Mouse (Mus musculus) limb, embryonic 14.5 days (tissue): ENCODE measurements around the gene Fbxl13. TPM values are rescaled to one million over a fixed set of nuclear protein-coding genes. Genes with fewer than 3 reads are reported as not detected.

Source experiments
- ATAC-seq: fragments of 200-750 bp; cut with Nextera tagmentation; 2 replicates; pipeline ENCODE4 v1.8.0; 2017; ENCODE audit warnings: low read depth, moderate number of reproducible peaks, moderate TSS enrichment; ENCODE audit not compliant: low FRiP score
- DNase-seq: peaks from one replicate; pipeline ENCODE4 v3.0.0-alpha.2; 2015; ENCODE audit warnings: low spot score
- H3K27ac ChIP-seq: fragments of 300-500 bp; sonication (generic); replicated peaks from 2 replicates; pipeline ENCODE4 v1.5.1; 2014; ENCODE audit warnings: low read depth, mild to moderate bottlenecking, low read length, moderate library complexity, mixed read lengths
- H3K27me3 ChIP-seq: fragments of 300-500 bp; sonication (generic); 2 replicates; pipeline ENCODE4 v1.6.1; 2014; ENCODE audit warnings: low read length, mixed read lengths; ENCODE audit not compliant: control insufficient read depth, insufficient read depth
- H3K36me3 ChIP-seq: fragments of 300-500 bp; sonication (generic); 2 replicates; pipeline ENCODE4 v1.6.1; 2014; ENCODE audit warnings: mild to moderate bottlenecking, low read length, moderate library complexity, mixed read lengths; ENCODE audit not compliant: control insufficient read depth, insufficient read depth
- H3K4me1 ChIP-seq: fragments of 300-500 bp; sonication (generic); 2 replicates; pipeline ENCODE4 v1.6.1; 2014; ENCODE audit warnings: antibody characterized with exemption, low read length, mixed read lengths; ENCODE audit not compliant: control insufficient read depth, insufficient read depth
- H3K4me2 ChIP-seq: fragments of 300-500 bp; sonication (generic); replicated peaks from 2 replicates; pipeline ENCODE4 v1.6.1; 2014; ENCODE audit warnings: low read depth, mild to moderate bottlenecking, low read length, moderate library complexity; ENCODE audit not compliant: severe bottlenecking
- H3K4me3 ChIP-seq: fragments of 300-500 bp; sonication (generic); replicated peaks from 2 replicates; pipeline ENCODE4 v1.5.1; 2014; ENCODE audit warnings: low read length
- H3K9ac ChIP-seq: fragments of 300-500 bp; sonication (generic); 2 replicates; pipeline ENCODE4 v1.6.1; 2014; ENCODE audit warnings: mild to moderate bottlenecking, low read depth, low read length, moderate library complexity; ENCODE audit not compliant: severe bottlenecking
- H3K9me3 ChIP-seq: fragments of 300-500 bp; sonication (generic); 2 replicates; pipeline ENCODE4 v1.6.1; 2016; ENCODE audit warnings: low read length; ENCODE audit not compliant: control insufficient read depth
- POLR2A ChIP-seq: fragments of 200-500 bp; IDR thresholded peaks from 2 replicates; pipeline ENCODE4 v1.8.0; 2012; ENCODE audit warnings: inconsistent platforms, mild to moderate bottlenecking, moderate library complexity, borderline replicate concordance; ENCODE audit not compliant: insufficient read depth, insufficient read length; ENCODE audit errors: extremely low read depth
- WGBS: fragments of 180-500 bp; shearing (Covaris S2); extraction: QIAGEN DNeasy Blood & Tissue Kit; methylation state at CpG from one replicate; pipeline ENCODE4 v1.1.7; 2014; 5-methylcytosine and 5-hydroxymethylcytosine counted together
- polyA plus RNA-seq, 2 experiments: library from polyadenylated mRNA; depleted of rRNA in 1 of 2; stranded (reverse) in 1 of 2; unstranded in 1 of 2; fragments of >200 nt; fragmentation: Nextera tagmentation in 1 of 2; extraction: Ambion mirVana in 1 of 2; gene quantifications; 2 replicates each; pipeline versions ENCODE4 v1.2.1 to v1.2.3; 2012 to 2014

The Fbxl13 gene
- polyA plus RNA-seq, 2 experiments, result 0.15 to 0.25 TPM

DNA sequence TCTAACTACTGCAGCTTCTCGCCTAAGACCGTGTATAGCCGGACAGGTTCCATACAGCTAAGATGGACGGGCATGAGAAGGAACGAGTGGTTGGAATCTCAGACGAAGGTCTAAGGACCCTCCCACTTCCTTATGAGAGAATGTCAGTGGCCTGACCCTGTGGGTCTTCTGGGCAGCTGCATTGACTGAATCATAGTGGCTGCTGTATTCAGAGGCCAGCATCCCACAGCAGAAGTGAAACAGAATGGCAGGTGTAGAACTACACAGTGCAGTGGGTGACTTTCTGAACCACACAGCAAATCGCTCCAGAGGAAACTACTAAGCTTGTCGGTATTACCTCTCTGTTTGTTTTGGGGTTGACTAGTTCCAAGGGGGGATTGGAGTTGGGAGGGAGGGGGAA, 140.3 kb downstream of the Fbxl13 start:
- H3K4me2 ChIP-seq, result no peak overlapping the region
- ATAC-seq, result no peak

GRCm38 (mm10) chr5:21502936-21503610, 142.4 kb downstream of the Fbxl13 start:
- TF ChIP-seq POLR2A, result no peak
- 49% methylated on average over 13 of the region's 13 CpGs for WGBS
- no peak overlapping the region for H3K4me2 ChIP-seq
- no peaks in the 10 kb centered on the region for H3K36me3 ChIP-seq
- ATAC-seq (no peak), DNase-seq (no peak)
- H3K9ac ChIP-seq, result no peak overlapping the region
- H3K4me3 ChIP-seq, result no peak overlapping the region
- no peaks in the 10 kb centered on the region for H3K9me3 ChIP-seq
- H3K27ac ChIP-seq, result no peak overlapping the region
- no peaks in the 10 kb centered on the region for H3K27me3 ChIP-seq
- H3K4me1 ChIP-seq, result peaks cover 20% of the 10 kb centered on the region

More for the DNA sequence above, 140.3 kb downstream of the Fbxl13 start:
- H3K9me3 ChIP-seq, result no peaks in the 10 kb centered on the region
- no peaks in the 10 kb centered on the region for H3K27me3 ChIP-seq
- no peak overlapping the region for H3K27ac ChIP-seq
- no peak for TF ChIP-seq POLR2A
- H3K4me3 ChIP-seq, result no peak overlapping the region
- H3K36me3 ChIP-seq, result no peaks in the 10 kb centered on the region
- H3K4me1 ChIP-seq, result peaks cover 20% of the 10 kb centered on the region
- no peak overlapping the region for H3K9ac ChIP-seq
- 85% methylated on average over 8 of the region's 8 CpGs for WGBS
- DNase-seq, result no peak

GRCm38 (mm10) chr5:21500941-21501340, 144.5 kb downstream of the Fbxl13 start:
- no peak overlapping the region for H3K4me2 ChIP-seq
- no peaks in the 10 kb centered on the region for H3K9me3 ChIP-seq
- H3K4me3 ChIP-seq, result no peak overlapping the region
- DNase-seq (no peak), ATAC-seq (no peak)
- H3K9ac ChIP-seq, result no peak overlapping the region
- H3K4me1 ChIP-seq, result peaks cover 25% of the 10 kb centered on the region
- no peak overlapping the region for H3K27ac ChIP-seq
- H3K36me3 ChIP-seq, result no peaks in the 10 kb centered on the region
- no peak for TF ChIP-seq POLR2A
- H3K27me3 ChIP-seq, result no peaks in the 10 kb centered on the region
- 86% methylated on average over 2 of the region's 2 CpGs for WGBS

- H3K27me3 ChIP-seq, result no peaks in the 10 kb centered on the region
- no peaks in the 10 kb centered on the region for H3K36me3 ChIP-seq
- no peak overlapping the region for H3K4me3 ChIP-seq
- no peak overlapping the region for H3K9ac ChIP-seq
- no peak for TF ChIP-seq POLR2A
- no peak overlapping the region for H3K4me2 ChIP-seq
- ATAC-seq, result no peak
- H3K4me1 ChIP-seq, result peaks cover 27% of the 10 kb centered on the region
- no peaks in the 10 kb centered on the region for H3K9me3 ChIP-seq
- WGBS, result 81% methylated on average over 10 of the region's 10 CpGs
- DNase-seq, result no peak
- H3K27ac ChIP-seq, result no peak overlapping the region
These were observed 145.3 kb downstream of the Fbxl13 start for GRCm38 (mm10) chr5:21500133-21500532.

DNA sequence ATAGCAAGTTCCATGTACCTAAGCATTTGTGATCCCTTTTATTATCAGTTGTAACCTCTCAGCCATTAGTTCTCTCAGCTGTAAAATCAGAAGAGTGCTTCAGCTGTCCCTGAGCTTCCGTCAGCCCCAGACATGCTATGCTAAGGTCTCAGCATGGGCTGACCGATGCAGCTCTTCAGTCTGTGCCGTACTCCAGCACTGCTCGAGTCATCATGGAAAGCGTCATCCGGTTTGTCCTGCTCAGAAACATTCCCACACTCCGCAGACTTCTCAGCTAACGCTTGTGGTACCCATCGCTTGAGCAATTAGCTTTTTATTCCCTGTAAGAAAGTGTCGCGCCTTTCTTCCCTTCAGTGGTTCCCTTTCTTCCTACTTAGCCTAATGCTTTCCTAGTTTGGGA, 146.5 kb downstream of the Fbxl13 start:
- Histone ChIP-seq H3K4me1 (peaks cover 24% of the 10 kb centered on the region), H3K36me3 (no peaks in the 10 kb centered on the region), H3K4me2 (no peak overlapping the region), H3K27ac (no peak overlapping the region), H3K27me3 (no peaks in the 10 kb centered on the region), H3K9ac (no peak overlapping the region), H3K9me3 (no peaks in the 10 kb centered on the region), H3K4me3 (no peak overlapping the region)
- WGBS, result 78% methylated on average over 11 of the region's 11 CpGs
- DNase-seq (no peak), ATAC-seq (no peak)
- TF ChIP-seq POLR2A, result no peak

DNA sequence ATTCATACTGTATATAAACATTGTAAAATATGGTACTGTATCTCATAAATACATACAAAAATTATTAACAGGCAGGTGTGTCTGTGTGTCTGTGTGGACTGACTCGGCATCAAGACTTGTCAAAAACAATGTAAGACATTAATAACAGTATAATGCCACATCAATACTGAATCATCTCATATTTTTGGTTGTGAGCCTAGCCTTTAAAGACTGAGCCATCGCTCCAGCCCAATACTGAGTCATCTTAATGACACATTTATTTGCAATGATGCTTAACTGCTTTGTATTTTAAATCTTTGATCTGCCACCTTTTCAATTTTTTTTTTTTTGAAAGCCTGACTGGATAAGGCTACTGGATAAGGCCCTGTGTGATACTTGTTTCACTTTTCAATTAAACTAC, 146.9 kb downstream of the Fbxl13 start:
- no peaks in the 10 kb centered on the region for H3K36me3 ChIP-seq
- H3K27me3 ChIP-seq, result no peaks in the 10 kb centered on the region
- no peak overlapping the region for H3K4me2 ChIP-seq
- H3K4me3 ChIP-seq, result no peak overlapping the region
- ATAC-seq (no peak), DNase-seq (no peak)
- no peak for TF ChIP-seq POLR2A
- 85% methylated on average over 2 of the region's 2 CpGs for WGBS
- H3K27ac ChIP-seq, result no peak overlapping the region
- H3K4me1 ChIP-seq, result peaks cover 24% of the 10 kb centered on the region
- no peaks in the 10 kb centered on the region for H3K9me3 ChIP-seq
- H3K9ac ChIP-seq, result no peak overlapping the region
